Mouse (Mus musculus) cortical plate, adult 2 months (tissue): ENCODE data around the gene Map3k14. TPM values are rescaled to one million over a fixed set of nuclear protein-coding genes. Genes with fewer than 3 reads are reported as not detected.

Experiments used
- H3K27ac ChIP-seq: fragments of 200-500 bp; 2 replicates; pipeline ENCODE4 v1.5.1; 2012; ENCODE audit warnings: low read length, control low read depth, inconsistent platforms; ENCODE audit not compliant: insufficient read depth
- H3K4me1 ChIP-seq: fragments of 200-500 bp; 2 replicates; pipeline ENCODE4 v1.6.1; 2011; ENCODE audit warnings: low read length; ENCODE audit not compliant: control insufficient read depth, insufficient read depth
- H3K4me3 ChIP-seq: fragments of 200-500 bp; 2 replicates; pipeline ENCODE4 v1.5.1; 2011; ENCODE audit warnings: mild to moderate bottlenecking, low read length, control low read depth; ENCODE audit not compliant: insufficient read depth
- CTCF ChIP-seq: fragments of 200-500 bp; IDR thresholded peaks from 2 replicates; pipeline ENCODE4 v1.5.1; 2011; ENCODE audit warnings: mild to moderate bottlenecking, control low read depth, low read length; ENCODE audit not compliant: insufficient read depth; ENCODE audit errors: extremely low read depth
- POLR2A ChIP-seq: fragments of 200-500 bp; IDR thresholded peaks from 2 replicates; pipeline ENCODE4 v1.6.1; 2011; ENCODE audit warnings: mild to moderate bottlenecking, low read length, control low read depth; ENCODE audit not compliant: insufficient read depth; ENCODE audit errors: extremely low read depth
- polyA plus RNA-seq: library from polyadenylated mRNA; depleted of rRNA; stranded (reverse); fragments of >200 nt; gene quantifications from 2 replicates; pipeline ENCODE4 v1.2.3, GENCODE M21; 2012; rRNA removed

Gene Map3k14
- polyA plus RNA-seq, 1 experiment, result 3.4 TPM

DNA sequence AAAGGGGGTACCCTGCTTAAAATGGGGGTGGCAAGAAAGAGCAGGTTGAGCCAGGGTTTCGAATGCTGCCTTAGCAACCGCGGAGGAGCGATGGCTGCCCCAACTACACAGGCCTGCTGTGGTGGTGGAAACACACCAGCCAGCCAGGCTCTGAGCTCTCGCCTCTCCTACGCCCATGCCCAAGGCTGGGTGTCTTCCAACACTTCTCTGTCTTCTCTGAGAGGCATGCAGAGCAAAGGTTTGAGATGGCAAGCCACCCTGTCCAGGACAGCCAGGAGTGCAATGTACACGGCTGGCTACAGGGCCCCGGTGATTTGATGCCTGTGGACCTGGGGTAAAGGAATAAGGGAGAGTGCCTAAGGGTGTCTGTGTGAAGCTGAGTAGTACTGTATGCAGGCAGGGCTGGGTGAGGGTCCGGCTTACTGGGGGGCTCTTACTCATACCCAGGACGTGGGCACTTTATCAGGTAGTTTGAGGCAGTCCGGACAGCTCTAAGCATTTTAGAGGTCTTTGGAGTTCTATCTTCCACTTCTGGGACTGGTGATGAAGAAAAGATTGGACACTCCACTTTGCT is 93.4 kb downstream of the Map3k14 start:
- H3K4me1 ChIP-seq, result peaks cover 14% of the 10 kb centered on the region
- no peak overlapping the region for H3K27ac ChIP-seq

DNA sequence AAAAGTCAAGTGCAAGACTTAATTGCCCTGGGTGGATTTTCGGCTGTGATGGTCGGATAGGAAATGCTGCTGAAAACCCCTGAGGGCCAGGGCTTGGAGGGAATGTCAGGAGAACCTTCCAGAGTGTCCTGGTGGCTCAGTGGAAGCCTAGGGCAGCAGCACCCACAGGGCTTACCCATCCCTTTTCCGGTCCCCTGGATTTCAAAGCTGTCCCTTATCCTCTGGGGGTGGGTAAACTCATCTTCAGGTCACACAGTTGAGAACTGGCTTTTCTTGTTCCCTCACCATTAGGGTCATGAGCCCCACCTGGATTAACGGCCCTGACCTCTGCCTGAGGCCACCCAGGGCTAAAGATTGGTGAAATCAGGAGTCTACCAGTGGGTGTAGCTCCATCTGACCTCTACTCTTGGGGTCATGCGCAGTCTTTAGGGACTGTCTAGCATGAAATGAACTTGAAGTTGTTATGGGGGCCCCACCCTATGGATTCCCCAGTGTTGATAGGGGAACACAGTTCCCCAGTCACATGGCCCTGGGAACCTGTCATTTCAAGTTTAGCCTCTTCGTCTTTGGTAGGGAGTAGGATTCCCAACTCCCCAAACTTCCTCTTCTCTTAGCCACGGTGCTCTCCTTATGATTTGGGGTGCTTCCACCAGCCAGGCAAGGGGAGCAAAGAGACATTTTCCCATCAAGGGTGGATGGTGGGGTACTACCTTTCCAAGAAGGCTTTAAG is 94.1 kb downstream of the Map3k14 start:
- no peak for TF ChIP-seq CTCF
- TF ChIP-seq POLR2A, result no peak
- Histone ChIP-seq H3K4me3 (peak overlapping the region; percentile 3; the same call in 1 of the 2 replicates), H3K27ac (no peak overlapping the region), H3K4me1 (peaks cover 14% of the 10 kb centered on the region)

More for the DNA sequence above, 93.4 kb downstream of the Map3k14 start:
- 0 out of 2 replicates have a peak overlapping the region, but pooled peaks have one; percentile 3 for H3K4me3 ChIP-seq
- TF ChIP-seq POLR2A (no peak), CTCF (no peak)

DNA sequence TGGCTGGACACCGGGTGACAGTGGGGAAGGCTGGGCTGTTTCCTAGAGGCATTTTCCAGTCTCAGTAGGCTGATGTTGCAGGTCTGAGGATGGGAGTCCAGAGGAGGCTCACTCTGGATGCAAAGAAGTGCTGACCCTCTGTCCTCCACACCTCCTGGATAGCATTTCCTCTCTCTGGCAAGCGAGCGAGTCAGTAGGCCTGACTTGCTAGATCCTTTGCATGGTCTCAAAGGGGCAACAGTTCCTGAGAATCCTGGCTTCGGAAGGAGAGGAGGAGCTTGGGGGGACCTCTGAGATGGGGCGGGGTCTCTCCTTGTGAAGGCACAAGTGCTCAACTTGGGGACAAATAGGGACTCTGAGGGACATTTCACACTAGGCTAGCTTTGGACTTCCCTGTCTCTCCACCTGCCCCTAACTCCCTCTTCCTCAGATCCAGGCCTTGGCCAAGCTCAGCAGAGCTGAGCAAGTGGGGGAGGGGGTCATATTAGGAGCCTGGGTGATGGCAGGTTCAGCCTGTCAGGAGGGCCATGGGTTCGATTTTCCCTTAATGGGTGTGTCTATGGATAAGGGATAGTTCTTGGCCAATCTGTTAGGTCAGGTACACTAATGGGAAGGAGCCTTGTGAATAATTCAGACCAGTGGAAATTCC is 94.8 kb downstream of the Map3k14 start:
- TF ChIP-seq POLR2A (no peak), CTCF (no peak)
- peak overlapping the region; percentile 79; the same call in 1 of the 2 replicates for H3K4me3 ChIP-seq
- peaks cover 14% of the 10 kb centered on the region for H3K4me1 ChIP-seq
- H3K27ac ChIP-seq, result no peak overlapping the region

DNA sequence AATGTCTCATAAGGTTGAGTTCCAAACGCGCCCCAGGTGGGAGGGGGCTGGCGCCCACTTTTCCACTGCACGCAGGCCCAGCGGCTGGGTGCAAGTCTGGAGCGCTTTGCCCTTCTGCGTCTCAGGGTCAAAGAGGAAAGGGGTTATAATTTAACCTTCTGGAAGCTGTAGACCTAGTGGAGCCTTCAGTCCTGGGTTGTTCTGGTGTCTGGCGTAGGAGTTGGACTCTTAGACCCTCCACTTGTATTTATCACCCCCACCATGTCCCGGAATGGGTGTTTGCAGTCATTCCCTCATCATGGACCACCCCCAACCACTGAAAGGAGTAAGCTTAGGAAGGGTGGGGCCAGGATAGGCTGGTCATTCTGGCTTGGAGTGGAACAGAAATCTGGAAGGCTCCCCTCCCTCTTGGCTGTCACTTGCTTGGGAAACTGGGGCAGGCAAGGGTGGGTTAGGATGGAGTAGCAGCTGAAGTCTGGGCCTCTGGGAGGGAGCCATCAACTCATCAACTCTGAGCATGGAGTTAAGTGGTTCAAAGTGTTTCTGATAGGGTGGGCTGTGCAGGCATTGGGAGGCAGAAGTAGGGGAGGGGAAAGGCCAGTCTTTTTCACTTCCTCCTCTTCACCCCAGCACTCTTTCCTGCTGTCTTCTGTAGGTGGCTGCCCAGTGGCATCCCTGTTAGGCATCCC is 95.4 kb downstream of the Map3k14 start:
- Histone ChIP-seq H3K27ac (no peak overlapping the region), H3K4me3 (peak overlapping the region; percentile 79), H3K4me1 (peaks cover 11% of the 10 kb centered on the region)
- TF ChIP-seq CTCF (no peak), POLR2A (no peak)

DNA sequence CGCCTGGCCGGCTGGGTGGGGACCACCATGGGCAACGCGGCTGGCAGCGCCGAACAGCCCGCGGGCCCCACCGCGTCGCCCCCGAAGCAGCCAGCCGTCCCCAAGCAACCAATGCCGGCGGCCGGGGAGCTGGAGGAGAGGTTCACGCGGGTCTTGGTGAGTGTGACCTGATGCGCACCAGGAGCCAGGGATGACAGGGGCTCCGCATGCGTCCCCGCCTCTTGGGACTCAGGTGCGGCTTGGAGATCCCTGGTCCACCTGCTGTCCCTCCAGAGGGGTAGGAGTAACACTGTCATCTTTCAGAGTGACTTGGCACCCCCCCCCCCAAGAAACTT is 96.0 kb downstream of the Map3k14 start:
- TF ChIP-seq POLR2A, result no peak
- TF ChIP-seq CTCF, result no peak
- Histone ChIP-seq H3K27ac (peak overlapping the region; percentile 73; the same call in 1 of the 2 replicates), H3K4me1 (peaks cover 11% of the 10 kb centered on the region), H3K4me3 (peak overlapping the region; percentile 79)

DNA sequence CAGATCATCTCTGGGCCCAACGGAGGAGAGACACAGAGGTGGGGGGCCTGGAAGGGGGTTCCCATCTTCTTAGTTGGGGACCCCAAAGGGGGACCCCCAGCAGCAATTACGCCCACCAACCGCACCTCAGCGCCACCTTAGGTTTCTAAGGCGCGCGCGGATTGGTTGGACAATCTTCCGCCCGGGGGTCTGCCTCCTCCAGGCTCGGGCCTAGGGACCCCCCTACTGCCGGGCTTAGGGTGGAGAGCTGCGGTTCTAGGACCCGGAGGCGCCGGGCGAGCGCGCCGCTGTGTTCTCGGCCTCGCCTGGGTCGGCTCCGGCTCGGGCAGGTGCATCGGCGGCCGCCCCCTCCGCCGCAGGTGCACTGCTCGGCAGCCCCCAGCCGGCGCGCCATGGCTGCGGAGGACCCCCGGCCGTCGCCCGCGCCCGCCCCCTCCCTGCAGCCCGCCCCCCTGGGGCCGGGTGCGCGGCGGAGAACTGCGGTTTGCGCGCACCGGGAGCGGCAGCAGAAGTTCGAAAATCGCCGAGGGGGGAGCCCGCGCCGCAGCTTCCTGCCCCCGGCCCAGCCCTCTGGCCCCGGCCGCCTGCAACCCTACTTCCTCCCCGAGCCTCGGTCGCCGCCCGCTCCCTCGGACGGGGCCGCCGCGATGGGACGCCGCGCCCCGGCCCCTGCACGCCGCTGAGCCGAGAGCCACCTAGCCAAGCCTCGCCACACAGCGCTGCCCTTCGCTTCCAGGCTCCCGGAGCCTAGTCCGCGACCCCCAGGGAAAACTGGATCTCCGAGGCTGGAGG is 96.6 kb downstream of the Map3k14 start, which contains the start of gene Fmnl1:
Gene Fmnl1, plus strand, starts transcription at position 614 of the 792 bp plus-strand sequence.
- peaks cover 11% of the 10 kb centered on the region for H3K4me1 ChIP-seq
- peak within 1 kb of the TSS; percentile 73; the same call in 1 of the 2 replicates for H3K27ac ChIP-seq
- no peak for TF ChIP-seq POLR2A
- TF ChIP-seq CTCF, result no peak
- peak within 1 kb of the TSS; percentile 79 for H3K4me3 ChIP-seq

DNA sequence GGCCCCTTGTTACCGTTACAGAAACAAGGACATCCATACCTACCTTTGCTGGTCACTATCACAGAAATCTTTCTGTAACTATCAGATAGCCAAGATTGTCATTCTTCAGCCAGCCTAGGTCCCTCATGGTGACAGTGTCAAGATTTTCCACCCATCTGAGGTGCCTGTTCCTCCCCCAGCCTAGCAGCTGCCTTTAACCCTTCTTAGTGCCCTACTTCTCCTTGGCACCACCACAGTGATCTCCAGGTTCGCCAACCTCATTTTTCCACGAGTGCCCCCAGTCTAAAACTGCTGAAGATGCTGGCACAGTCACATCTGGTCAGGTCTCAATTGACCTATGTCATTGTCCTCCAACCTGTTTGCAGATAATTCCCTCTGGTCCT is 97.2 kb downstream of the Map3k14 start:
- peaks cover 11% of the 10 kb centered on the region for H3K4me1 ChIP-seq
- TF ChIP-seq POLR2A (no peak), CTCF (no peak)
- H3K4me3 ChIP-seq, result peak overlapping the region; percentile 79
- 0 out of 2 replicates have a peak overlapping the region, but pooled peaks have one; percentile 43 for H3K27ac ChIP-seq

Other genes with a start within 250 kb of the Map3k14 start
- gene Nmt1, start 239.3 kb downstream of the Map3k14 start, polyA plus RNA-seq, result 74.3 and 77.1 TPM in 2 replicates
- gene Dcakd, start 239.1 kb downstream of the Map3k14 start, polyA plus RNA-seq, result 57.4 and 59.6 TPM in 2 replicates
- 17.1 and 21.1 TPM in 2 replicates for gene Plcd3, start 165.8 kb downstream of the Map3k14 start, polyA plus RNA-seq
- gene Acbd4, start 165.8 kb downstream of the Map3k14 start, polyA plus RNA-seq, result 40.7 and 46.3 TPM in 2 replicates
- gene Hexim1, start 151.2 kb downstream of the Map3k14 start, polyA plus RNA-seq, result 22.6 and 22.9 TPM in 2 replicates
- gene Hexim2, start 135.0 kb downstream of the Map3k14 start, polyA plus RNA-seq, result 10.7 and 11.9 TPM in 2 replicates
- gene Fmnl1, start 96.4 kb downstream of the Map3k14 start, polyA plus RNA-seq, result 125 and 133 TPM in 2 replicates
- gene 1700023F06Rik, start 58.9 kb downstream of the Map3k14 start, polyA plus RNA-seq, result 4.2 and 6.4 TPM in 2 replicates
- gene Spata32, start 49.0 kb downstream of the Map3k14 start, polyA plus RNA-seq, result 2.5 and 2.9 TPM in 2 replicates
- gene Arhgap27, start 96.2 kb upstream of the Map3k14 start, polyA plus RNA-seq, result 11.8 and 13.2 TPM in 2 replicates
- 16.0 and 16.5 TPM in 2 replicates for gene Plekhm1, start 145.2 kb upstream of the Map3k14 start, polyA plus RNA-seq
- not detected in 2 replicates for gene Lrrc37a, start 237.1 kb upstream of the Map3k14 start, polyA plus RNA-seq